Mouse (Mus musculus) olfactory bulb, adult 2 months (tissue): ENCODE results near the gene Nus1.

Experiments used
- CTCF ChIP-seq: fragments of 200-500 bp; IDR thresholded peaks from 2 replicates; pipeline ENCODE4 v1.5.1; 2012; ENCODE audit warnings: low read depth, mild to moderate bottlenecking, low read length, moderate library complexity; ENCODE audit not compliant: insufficient read depth
- POLR2A ChIP-seq: fragments of 200-500 bp; IDR thresholded peaks from 2 replicates; pipeline ENCODE4 v1.6.1; 2012; ENCODE audit warnings: mild to moderate bottlenecking, low read depth, low read length, moderate library complexity; ENCODE audit not compliant: insufficient read depth

DNA sequence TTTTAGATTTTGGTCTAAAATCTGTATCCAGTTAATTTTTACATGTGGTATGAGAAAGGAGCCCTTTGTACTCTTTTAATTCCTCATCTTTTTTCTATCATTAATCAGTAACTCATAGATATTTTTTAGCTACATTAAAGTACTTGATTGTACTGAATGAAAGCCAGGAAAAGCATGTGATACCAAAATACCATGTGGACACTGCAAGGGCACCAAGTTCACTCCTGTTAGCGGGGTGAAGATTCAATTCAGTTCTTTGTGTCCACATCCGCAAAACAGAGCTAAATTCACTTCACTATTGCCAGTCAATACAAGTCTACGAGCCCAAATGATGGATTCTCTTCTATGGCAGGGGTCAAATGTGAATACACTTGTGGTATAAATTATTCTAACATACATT lies 20.7 kb upstream of the Nus1 start:
- TF ChIP-seq CTCF, result no peak
- TF ChIP-seq POLR2A, result no peak
